In genomic region chr16:65531663-65532062, GRCm38 (mm10) we compare ENCODE assay signal across 17 mouse cellular contexts. TPM values are rescaled to one million over a fixed set of nuclear protein-coding genes. Genes with fewer than 3 reads are reported as not detected.
A peak's percentile ranks its signal among the peaks of the same experiment; 100 is the strongest.
DNase-seq lines count a peak whose midpoint lies in the region; ATAC-seq and TF ChIP-seq lines count a peak whose summit lies in the region.
"Had no signal": no experiment of that assay in that cellular context is flagged by ENCODE, and none has a peak within 500 bp of the region (broad histone marks: within the 10 kb centered on the region; RNA-seq: fewer than 3 reads in every experiment).

No protein-coding gene starts in this region.

- H3K36me3 ChIP-seq in limb, embryonic 14.5 days (ENCODE audit: control insufficient read depth, insufficient read depth, low read length) = no peaks in the 10 kb centered on the region
- no peaks in the 10 kb centered on the region for H3K36me3 ChIP-seq in limb, embryonic 10.5 days
- no peaks in the 10 kb centered on the region for H3K36me3 ChIP-seq in liver, embryonic 12.5 days
- no peaks in the 10 kb centered on the region for H3K36me3 ChIP-seq in embryonic facial prominence, embryonic 10.5 days (replicated peaks)

- H3K9me3 ChIP-seq in limb, embryonic 14.5 days (ENCODE audit: control insufficient read depth, low read length) = no peaks in the 10 kb centered on the region
- no peaks in the 10 kb centered on the region for H3K9me3 ChIP-seq in limb, embryonic 10.5 days (replicated peaks)
- H3K9me3 ChIP-seq in liver, embryonic 12.5 days (replicated peaks) = no peaks in the 10 kb centered on the region
- no peaks in the 10 kb centered on the region for H3K9me3 ChIP-seq in embryonic facial prominence, embryonic 10.5 days

- TF ChIP-seq CTCF in left cerebral cortex, adult 2 months (IDR thresholded peaks at IDR 0.05) = no peak; the same call in 1 of the 2 replicates

- no peak for DNase-seq in limb, embryonic 14.5 days (ENCODE audit: low spot score)
- DNase-seq in limb, embryonic 10.5 days (ENCODE audit: low spot score) = no peak
- DNase-seq in frontal cortex, postnatal 25 days (ENCODE audit: low spot score in 2 of 2) = peak; percentile 43 to 53
- DNase-seq in left cerebral cortex, adult 2 months (ENCODE audit: extremely low spot score in 1 of 2, low spot score in 2 of 2) = peak; percentile 68 to 75
- DNase-seq in telencephalon, adult 2 months (ENCODE audit: low read depth, low spot score) = peak; percentile 67
- no peak for DNase-seq in embryonic facial prominence, embryonic 10.5 days (ENCODE audit: low spot score)
- no peak for DNase-seq in ovary, postnatal 14 days (ENCODE audit: low spot score)
- DNase-seq: gastrocnemius, adult 2 months; heart, postnatal 14 days; kidney, adult 8-10 months; liver; lung, postnatal 4 days had no signal

- no peaks in the 10 kb centered on the region for H3K4me1 ChIP-seq in limb, embryonic 14.5 days (ENCODE audit: control insufficient read depth, insufficient read depth, low read length)
- no peaks in the 10 kb centered on the region for H3K4me1 ChIP-seq in limb, embryonic 10.5 days
- no peaks in the 10 kb centered on the region for H3K4me1 ChIP-seq in liver, embryonic 12.5 days
- peaks cover 7% of the 10 kb centered on the region; the same call in 1 of the 2 replicates for H3K4me1 ChIP-seq in embryonic facial prominence, embryonic 10.5 days

- TF ChIP-seq POLR2A in limb, embryonic 14.5 days (IDR thresholded peaks at IDR 0.05; ENCODE audit: borderline replicate concordance, extremely low read depth, insufficient read depth, insufficient read length) = no peak

- H3K9ac ChIP-seq in limb, embryonic 14.5 days (ENCODE audit: low read depth, low read length, severe bottlenecking) = no peak overlapping the region
- H3K9ac ChIP-seq in liver, embryonic 12.5 days = no peak overlapping the region

- 0 out of 2 replicates have a peak, but pooled peaks have one; percentile 37 for ATAC-seq in limb, embryonic 14.5 days (ENCODE audit: low FRiP score, low read depth)
- no peak for ATAC-seq in liver, embryonic 12.5 days
- ATAC-seq: CD4-positive, CD25-positive, alpha-beta regulatory T cell, adult 4 months had no signal

- WGBS in limb, embryonic 14.5 days = 38% methylated on average over 8 of the region's 8 CpGs
- 77% methylated on average over 8 of the region's 8 CpGs for WGBS in limb, embryonic 10.5 days
- WGBS in liver, embryonic 12.5 days (ENCODE audit: insufficient replicate concordance) = 63% methylated on average over 8 of the region's 8 CpGs
- 80% methylated on average over 8 of the region's 8 CpGs for WGBS in embryonic facial prominence, embryonic 10.5 days

- H3K27me3 ChIP-seq in limb, embryonic 14.5 days (ENCODE audit: control insufficient read depth, insufficient read depth, low read length) = no peaks in the 10 kb centered on the region
- H3K27me3 ChIP-seq in limb, embryonic 10.5 days (ENCODE audit: low read depth, poor library complexity, severe bottlenecking) = no peaks in the 10 kb centered on the region
- H3K27me3 ChIP-seq in liver, embryonic 12.5 days (replicated peaks) = no peaks in the 10 kb centered on the region
- no peaks in the 10 kb centered on the region for H3K27me3 ChIP-seq in embryonic facial prominence, embryonic 10.5 days (replicated peaks; ENCODE audit: low read depth, poor library complexity, severe bottlenecking)

- no peak overlapping the region for H3K27ac ChIP-seq in limb, embryonic 14.5 days (replicated peaks; ENCODE audit: low read depth, low read length)
- no peak overlapping the region for H3K27ac ChIP-seq in limb, embryonic 10.5 days
- H3K27ac ChIP-seq in left cerebral cortex, adult 2 months = no peak overlapping the region
- H3K27ac ChIP-seq in liver, embryonic 12.5 days = no peak overlapping the region
- H3K27ac ChIP-seq in embryonic facial prominence, embryonic 10.5 days (replicated peaks) = no peak overlapping the region
- H3K27ac ChIP-seq: gastrocnemius, adult 2 months had no signal

- no peak overlapping the region for H3K4me3 ChIP-seq in limb, embryonic 14.5 days (replicated peaks; ENCODE audit: low read length)
- H3K4me3 ChIP-seq in limb, embryonic 10.5 days = no peak overlapping the region
- no peak overlapping the region for H3K4me3 ChIP-seq in left cerebral cortex, adult 2 months
- H3K4me3 ChIP-seq in liver, embryonic 12.5 days = no peak overlapping the region
- H3K4me3 ChIP-seq in embryonic facial prominence, embryonic 10.5 days = no peak overlapping the region
- H3K4me3 ChIP-seq: gastrocnemius, adult 2 months; myocyte had no signal

- intact Hi-C loops in left cerebral cortex, adult 2 months (cut with DNase I) = no loop called here

- no peak overlapping the region for H3K4me2 ChIP-seq in limb, embryonic 14.5 days (replicated peaks; ENCODE audit: low read depth, low read length, severe bottlenecking)
- H3K4me2 ChIP-seq in liver, embryonic 12.5 days = no peak overlapping the region

RNA-seq across cellular contexts. Expression of gene Pou1f1, which starts 11.4 kb away (rescaled TPM):
- polyA plus RNA-seq in limb, embryonic 14.5 days (2012; rRNA removed) = 0.15 and 0.29 TPM in 2 replicates
- polyA plus RNA-seq in limb, embryonic 14.5 days (2014; fragmentation: Nextera tagmentation; extraction: Ambion mirVana) = 0.25 and 0.30 TPM in 2 replicates
- not detected in 2 replicates for polyA plus RNA-seq in limb, embryonic 10.5 days (2016; fragmentation: Nextera tagmentation; extraction: Ambion mirVana)
- total RNA-seq in left cerebral cortex, adult 2 months (2021) = not detected
- not detected in 2 replicates for polyA plus RNA-seq in liver, embryonic 12.5 days (2016; fragmentation: Nextera tagmentation; extraction: Ambion mirVana)
- polyA plus RNA-seq in embryonic facial prominence, embryonic 10.5 days (2016; fragmentation: Nextera tagmentation; extraction: Ambion mirVana) = not detected in 2 replicates
- total RNA-seq: adrenal gland, postnatal 4 days; gastrocnemius, adult 2 months; heart, postnatal 14 days had no signal
- polyA plus RNA-seq: CD4-positive, CD25-positive, alpha-beta regulatory T cell, adult 4 months; myocyte; testis, adult 2 months had no signal

RNA-seq across cellular contexts. Expression of gene Chmp2b, which starts 30.9 kb away (rescaled TPM):
- 38.4 and 51.4 TPM in 2 replicates for polyA plus RNA-seq in limb, embryonic 14.5 days (2012; rRNA removed)
- 109 and 129 TPM in 2 replicates for polyA plus RNA-seq in limb, embryonic 14.5 days (2014; fragmentation: Nextera tagmentation; extraction: Ambion mirVana)
- polyA plus RNA-seq in limb, embryonic 10.5 days (2016; fragmentation: Nextera tagmentation; extraction: Ambion mirVana) = 48.8 and 58.7 TPM in 2 replicates
- 10 to 100 TPM; 60.4 to 62.6 TPM for total RNA-seq in left cerebral cortex, adult 2 months (2021)
- polyA plus RNA-seq in liver, embryonic 12.5 days (2016; fragmentation: Nextera tagmentation; extraction: Ambion mirVana) = 21.7 and 22.9 TPM in 2 replicates
- 57.1 and 60.9 TPM in 2 replicates for polyA plus RNA-seq in embryonic facial prominence, embryonic 10.5 days (2016; fragmentation: Nextera tagmentation; extraction: Ambion mirVana)

Comparison
In these comparisons a context has a peak if more than half of its experiments do, and no peak if none do; other contexts are left out.
1. DNase-seq: peak in frontal cortex, postnatal 25 days (2 of 2), left cerebral cortex, adult 2 months (2 of 2) and telencephalon, adult 2 months (single experiment); none in limb, embryonic 14.5 days (single experiment), limb, embryonic 10.5 days (single experiment), embryonic facial prominence, embryonic 10.5 days (single experiment) and ovary, postnatal 14 days (single experiment).